Mouse (Mus musculus) right cerebral cortex, postnatal 36 days (tissue): ENCODE measurements at regions not wholly inside any gene's neighbourhood (a gene's known extent, or its start where the extent isn't known, plus 50 kb on each side); places are given as distances from the start of the nearest gene placed in this dataset.
A peak's percentile ranks its signal among the peaks of the same experiment; 100 is the strongest.

ENCODE experiments used
- DNase-seq, 2 experiments: peaks; one replicate each; pipeline ENCODE4 v3.0.0; 2022; ENCODE audit warnings: low spot score in 2 of 2, mixed read lengths in 1 of 2

GRCm38 (mm10) chr11:38886466-38886865 is 1650.7 kb upstream of the Tenm2 start:
- no peak for DNase-seq

GRCm38 (mm10) chr11:38861622-38862345 is 1626.0 kb upstream of the Tenm2 start:
- DNase-seq: peak; percentile 16 to 28

- DNase-seq: no peak
Measured at GRCm38 (mm10) chr11:38856645-38857044, 1620.9 kb upstream of the Tenm2 start.

- no peak for DNase-seq
Measured at GRCm38 (mm10) chr11:38829148-38829547, 1593.4 kb upstream of the Tenm2 start.

GRCm38 (mm10) chr11:38828375-38828774 is 1592.6 kb upstream of the Tenm2 start:
- no peak for DNase-seq

GRCm38 (mm10) chr11:38825172-38825753 is 1589.5 kb upstream of the Tenm2 start:
- DNase-seq: no peak

- DNase-seq: no peak
Measured at GRCm38 (mm10) chr11:38818141-38818540, 1582.4 kb upstream of the Tenm2 start.

GRCm38 (mm10) chr11:38783548-38783947 is 1547.8 kb upstream of the Tenm2 start:
- DNase-seq: no peak

- no peak for DNase-seq
Measured at GRCm38 (mm10) chr11:38779585-38779984, 1543.8 kb upstream of the Tenm2 start.

- no peak for DNase-seq
Measured at GRCm38 (mm10) chr11:38762241-38762640, 1526.5 kb upstream of the Tenm2 start.

GRCm38 (mm10) chr11:38747549-38747948 is 1511.8 kb upstream of the Tenm2 start:
- DNase-seq: no peak

GRCm38 (mm10) chr11:38729101-38729500 is 1493.3 kb upstream of the Tenm2 start:
- DNase-seq: no peak

GRCm38 (mm10) chr11:38715697-38716096 is 1479.9 kb upstream of the Tenm2 start:
- DNase-seq: no peak

GRCm38 (mm10) chr11:38681264-38681663 is 1445.5 kb upstream of the Tenm2 start:
- DNase-seq: no peak

- no peak for DNase-seq
Measured at GRCm38 (mm10) chr11:38673367-38674056, 1437.7 kb upstream of the Tenm2 start.
